ENCODE assay signal across 17 mouse cellular contexts in genomic region chr13:76256350-76256749, GRCm38 (mm10). TPM values are rescaled to one million over a fixed set of nuclear protein-coding genes. Genes with fewer than 3 reads are reported as not detected.
DNase-seq lines count a peak whose midpoint lies in the region; ATAC-seq and TF ChIP-seq lines count a peak whose summit lies in the region.
"Had no signal": no experiment of that assay in that cellular context is flagged by ENCODE, and none has a peak within 500 bp of the region (broad histone marks: within the 10 kb centered on the region; RNA-seq: fewer than 3 reads in every experiment).

No protein-coding gene starts in this region.

- in situ Hi-C loops in ES-E14 (cut with MboI; ENCODE audit: low sequenced_read_pairs in 2 of 2, unreplicated experiment in 2 of 2): no loop called here

- no peak overlapping the region for H3K27ac ChIP-seq in ES-E14 (ENCODE audit: insufficient read depth, low read depth, low read length, poor library complexity, severe bottlenecking)
- H3K27ac ChIP-seq in small intestine, adult 2 months (ENCODE audit: insufficient read depth, low read depth, low read length): peak overlapping the region; percentile 26
- H3K27ac ChIP-seq: midbrain, embryonic 12.5 days had no signal

- intact Hi-C loops in left cerebral cortex, postnatal 14 days (cut with DNase I): no loop called here
- intact Hi-C loops in gastrocnemius, postnatal 36 days (cut with DNase I): no loop called here

- H3K27me3 ChIP-seq in small intestine, adult 2 months (ENCODE audit: control insufficient read depth, insufficient read depth, low read length): no peaks in the 10 kb centered on the region
- H3K27me3 ChIP-seq: midbrain, embryonic 12.5 days; Patski had no signal

- no peak for TF ChIP-seq CTCF in lung, adult 2 months (IDR thresholded peaks at IDR 0.05; ENCODE audit: insufficient read depth, low read length)
- TF ChIP-seq CTCF in small intestine, adult 2 months (IDR thresholded peaks at IDR 0.05; ENCODE audit: extremely low read depth, insufficient read length, insufficient replicate concordance, low read depth, low read length): no peak

- H3K4me3 ChIP-seq in lung, adult 2 months (replicated peaks; ENCODE audit: extremely low read depth, low read depth, low read length): no peak overlapping the region
- no peak overlapping the region for H3K4me3 ChIP-seq in ES-E14 (ENCODE audit: insufficient read depth in 1 of 2, low read depth in 1 of 2, low read length in 2 of 2, poor library complexity in 1 of 2, severe bottlenecking in 1 of 2)
- no peak overlapping the region for H3K4me3 ChIP-seq in small intestine, adult 2 months (ENCODE audit: low read depth, low read length)
- H3K4me3 ChIP-seq: midbrain, embryonic 12.5 days had no signal

- H3K36me3 ChIP-seq in ES-E14 (ENCODE audit: control insufficient read depth, insufficient read depth, low read length, poor library complexity, severe bottlenecking): no peaks in the 10 kb centered on the region
- no peaks in the 10 kb centered on the region for H3K36me3 ChIP-seq in small intestine, adult 2 months (ENCODE audit: control insufficient read depth, insufficient read depth, low read length)
- H3K36me3 ChIP-seq: midbrain, embryonic 12.5 days had no signal

- peak; percentile 19 for DNase-seq in lung, postnatal 36 days
- no peak for DNase-seq in lung, adult 2 months
- DNase-seq in ES-E14 (ENCODE audit: low read depth, low spot score): no peak
- no peak for DNase-seq in cerebellum, postnatal 25 days
- no peak for DNase-seq in left cerebral cortex, postnatal 14 days (ENCODE audit: low spot score in 2 of 2)
- DNase-seq in gastrocnemius, postnatal 36 days: no peak
- DNase-seq: forebrain, postnatal 0 days; lung, embryonic 14.5 days; thymus, adult 2 months had no signal

- H3K9ac ChIP-seq in ES-E14 (ENCODE audit: insufficient read depth, low read depth, low read length, poor library complexity, severe bottlenecking): no peak overlapping the region
- H3K9ac ChIP-seq: forebrain, postnatal 0 days; lung, embryonic 14.5 days; midbrain, embryonic 12.5 days had no signal

- peak; percentile 79 to 81 for ATAC-seq in hematopoietic stem cell, adult 5-6 weeks (replicated peaks in 1 of 2; ENCODE audit: insufficient read depth in 1 of 2, low FRiP score in 2 of 2, low TSS enrichment in 1 of 2, low read depth in 1 of 2, poor library complexity in 2 of 2, severe bottlenecking in 2 of 2)
- ATAC-seq: forebrain, postnatal 0 days; Patski had no signal

- no peaks in the 10 kb centered on the region for H3K4me1 ChIP-seq in lung, adult 2 months (ENCODE audit: control insufficient read depth, insufficient read depth, low read length)
- no peaks in the 10 kb centered on the region for H3K4me1 ChIP-seq in ES-E14 (ENCODE audit: control insufficient read depth in 2 of 2, insufficient read depth in 2 of 2, low read length in 2 of 2, poor library complexity in 1 of 2)
- H3K4me1 ChIP-seq in small intestine, adult 2 months (ENCODE audit: control insufficient read depth, insufficient read depth, insufficient read length, low read length): peaks cover 9% of the 10 kb centered on the region; the same call in 1 of the 2 replicates
- H3K4me1 ChIP-seq: midbrain, embryonic 12.5 days had no signal

- WGBS in lung, adult 2 months: 60% methylated on average over 3 of the region's 3 CpGs
- WGBS in small intestine, adult 2 months: 22% methylated on average over 3 of the region's 3 CpGs

- no peaks in the 10 kb centered on the region for H3K9me3 ChIP-seq in ES-E14 (ENCODE audit: control insufficient read depth, insufficient read depth, low read depth, low read length)
- H3K9me3 ChIP-seq: midbrain, embryonic 12.5 days had no signal

- TF ChIP-seq POLR2A in lung, adult 2 months (IDR thresholded peaks at IDR 0.05; ENCODE audit: borderline replicate concordance, extremely low read depth, low read depth, low read length): no peak
- TF ChIP-seq POLR2A in small intestine, adult 2 months (IDR thresholded peaks at IDR 0.05; ENCODE audit: low read depth, low read length): no peak

TF ChIP-seq in ES-E14, 5 proteins besides CTCF, POLR2A, EP300 and RAD21:
- no peak for TF ChIP-seq CHD2 (IDR thresholded peaks at IDR 0.05; ENCODE audit: low read depth, low read length)
- TF ChIP-seq MAFK (IDR thresholded peaks at IDR 0.05; ENCODE audit: insufficient read depth, low read depth, low read length): 0 out of 2 replicates have a peak, but pooled peaks have one; percentile 5

RNA-seq across cellular contexts. Expression of gene Fam81b, which starts 48.5 kb away (rescaled TPM):
- polyA plus RNA-seq in lung, adult 2 months (2012; rRNA removed): 0.20 and 0.93 TPM in 2 replicates
- total RNA-seq in ES-E14 (2012; rRNA removed): not detected in 2 replicates
- 0.40 TPM in 1 of 2 replicates, not detected in the other for total RNA-seq in hematopoietic stem cell, adult 5-6 weeks (2017)
- polyA plus RNA-seq in small intestine, adult 2 months (2012; rRNA removed): not detected in 2 replicates
- total RNA-seq in left cerebral cortex, postnatal 14 days (2021): not detected
- not detected for total RNA-seq in gastrocnemius, postnatal 36 days (2021)
- total RNA-seq: adrenal gland, adult 18-20 months; forebrain, postnatal 0 days; heart, postnatal 10 days had no signal
- polyA plus RNA-seq: intestine, embryonic 14.5 days; limb, embryonic 11.5 days; lung, embryonic 14.5 days; midbrain, embryonic 12.5 days; Patski; thymus, adult 2 months had no signal
